Mouse (Mus musculus) lung, postnatal 0 days (tissue): ENCODE measurements around the gene Clec16a. TPM values are rescaled to one million over a fixed set of nuclear protein-coding genes. Genes with fewer than 3 reads are reported as not detected.
A peak's percentile ranks its signal among the peaks of the same experiment; 100 is the strongest.

Experiments
- ATAC-seq: fragments of 200-750 bp; cut with Nextera tagmentation; 2 replicates; pipeline ENCODE4 v1.8.0; 2017; ENCODE audit warnings: moderate library complexity
- DNase-seq: peaks from one replicate; pipeline ENCODE4 v3.0.0-alpha.2; 2016; ENCODE audit warnings: low spot score
- H3K27ac ChIP-seq: fragments of 300-500 bp; sonication (generic); 2 replicates; pipeline ENCODE4 v1.5.1; 2014; ENCODE audit warnings: antibody characterized with exemption, mild to moderate bottlenecking, low read length, mixed read lengths
- H3K27me3 ChIP-seq: fragments of 300-500 bp; sonication (generic); replicated peaks from 2 replicates; pipeline ENCODE4 v1.6.1; 2014; ENCODE audit warnings: low read length, mixed read lengths; ENCODE audit not compliant: insufficient read depth
- H3K36me3 ChIP-seq: fragments of 300-500 bp; sonication (generic); 2 replicates; pipeline ENCODE4 v1.6.1; 2014; ENCODE audit warnings: low read length, mixed read lengths; ENCODE audit not compliant: insufficient read depth
- H3K4me1 ChIP-seq: fragments of 300-500 bp; sonication (generic); 2 replicates; pipeline ENCODE4 v1.6.1; 2014; ENCODE audit warnings: antibody characterized with exemption, low read depth, low read length, mixed read lengths; ENCODE audit not compliant: insufficient read depth
- H3K4me2 ChIP-seq: fragments of 300-500 bp; sonication (generic); replicated peaks from 2 replicates; pipeline ENCODE4 v1.6.1; 2014; ENCODE audit warnings: low read depth, mild to moderate bottlenecking, low read length, moderate library complexity, mixed read lengths
- H3K4me3 ChIP-seq: fragments of 300-500 bp; sonication (generic); 2 replicates; pipeline ENCODE4 v1.5.1; 2014; ENCODE audit warnings: low read depth, low read length
- H3K9ac ChIP-seq: fragments of 300-500 bp; sonication (generic); replicated peaks from 2 replicates; pipeline ENCODE4 v1.6.1; 2014; ENCODE audit warnings: low read depth, mild to moderate bottlenecking
- H3K9me3 ChIP-seq: fragments of 300-500 bp; sonication (generic); 2 replicates; pipeline ENCODE4 v1.6.1; 2016; ENCODE audit warnings: low read length, mixed read lengths
- CTCF ChIP-seq: IDR thresholded peaks from 2 replicates; pipeline ENCODE4 v1.5.1; 2016; ENCODE audit warnings: antibody characterized with exemption, mild to moderate bottlenecking
- EP300 ChIP-seq: IDR thresholded peaks from 2 replicates; pipeline ENCODE4 v1.6.1; 2016; ENCODE audit warnings: antibody characterized with exemption, mild to moderate bottlenecking, control low read depth
- WGBS: fragments of 180-500 bp; shearing (Covaris S2); extraction: QIAGEN DNeasy Blood & Tissue Kit; methylation state at CpG from one replicate; pipeline ENCODE4 v1.1.7; 2014; 5-methylcytosine and 5-hydroxymethylcytosine counted together
- polyA plus RNA-seq: library from polyadenylated mRNA; unstranded; fragments of >200 nt; fragmentation: Nextera tagmentation; extraction: Ambion mirVana; gene quantifications from 2 replicates; pipeline ENCODE4 v1.2.1, GENCODE M21; 2015

Gene Clec16a
- polyA plus RNA-seq, 1 experiment from 2014 or later = 32.0 TPM

DNA sequence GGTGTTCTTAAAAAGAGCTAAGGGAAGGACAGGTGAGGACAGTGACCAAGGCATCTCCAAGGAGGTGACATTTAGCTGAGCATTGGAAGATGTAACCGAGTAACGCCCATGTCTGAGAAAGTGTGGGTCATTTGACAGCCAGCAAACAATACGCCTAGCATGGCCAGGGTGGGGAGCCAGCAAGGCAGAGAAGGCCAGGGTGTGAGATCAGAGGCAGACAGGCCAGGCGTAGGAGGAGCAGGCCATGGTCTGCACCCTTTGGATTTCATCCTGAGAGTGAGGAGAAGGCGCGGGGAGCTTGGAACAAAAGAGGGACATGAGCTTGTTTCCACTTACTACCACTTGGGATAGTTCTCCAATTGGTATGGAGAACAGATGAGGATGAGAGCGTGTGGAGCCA, 64.8 kb downstream of the Clec16a start:
- Histone ChIP-seq H3K9me3 (no peaks in the 10 kb centered on the region), H3K4me2 (no peak overlapping the region), H3K4me3 (no peak overlapping the region), H3K27ac (no peak overlapping the region), H3K4me1 (no peaks in the 10 kb centered on the region), H3K9ac (no peak overlapping the region), H3K36me3 (0 out of 2 replicates have a peak, but pooled peaks cover 3% of the 10 kb centered on the region), H3K27me3 (no peaks in the 10 kb centered on the region)
- WGBS = 92% methylated on average over 7 of the region's 7 CpGs
- DNase-seq = no peak
- ATAC-seq = no peak
- no peak for TF ChIP-seq CTCF

DNA sequence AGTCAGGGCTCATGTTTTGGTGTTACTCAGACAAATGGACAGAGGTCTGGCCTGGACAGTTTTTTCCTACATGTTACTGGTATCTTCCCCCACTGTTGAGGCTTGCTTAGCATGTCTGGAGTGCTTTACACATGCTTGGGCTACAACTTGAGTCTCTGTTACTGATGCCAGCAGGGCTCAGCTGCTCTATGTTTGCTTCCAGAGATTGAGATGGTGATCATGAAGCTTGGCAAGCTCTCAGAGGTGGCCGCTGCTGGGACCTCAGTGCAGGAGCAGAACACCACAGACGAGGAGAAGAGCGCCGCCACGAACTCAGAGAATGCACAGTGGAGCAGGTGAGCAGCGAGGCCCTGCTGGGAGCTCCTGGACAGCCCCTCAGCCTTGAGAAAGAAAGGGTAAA, 65.7 kb downstream of the Clec16a start:
- no peaks in the 10 kb centered on the region for H3K9me3 ChIP-seq
- no peaks in the 10 kb centered on the region for H3K4me1 ChIP-seq
- H3K36me3 ChIP-seq = peaks cover 11% of the 10 kb centered on the region; the same call in 1 of the 2 replicates
- H3K4me2 ChIP-seq = no peak overlapping the region
- H3K27me3 ChIP-seq = no peaks in the 10 kb centered on the region
- H3K4me3 ChIP-seq = no peak overlapping the region
- H3K27ac ChIP-seq = no peak overlapping the region
- 82% methylated on average over 6 of the region's 6 CpGs for WGBS
- no peak for ATAC-seq
- no peak overlapping the region for H3K9ac ChIP-seq
- DNase-seq = no peak
- TF ChIP-seq CTCF (no peak), EP300 (no peak)

DNA sequence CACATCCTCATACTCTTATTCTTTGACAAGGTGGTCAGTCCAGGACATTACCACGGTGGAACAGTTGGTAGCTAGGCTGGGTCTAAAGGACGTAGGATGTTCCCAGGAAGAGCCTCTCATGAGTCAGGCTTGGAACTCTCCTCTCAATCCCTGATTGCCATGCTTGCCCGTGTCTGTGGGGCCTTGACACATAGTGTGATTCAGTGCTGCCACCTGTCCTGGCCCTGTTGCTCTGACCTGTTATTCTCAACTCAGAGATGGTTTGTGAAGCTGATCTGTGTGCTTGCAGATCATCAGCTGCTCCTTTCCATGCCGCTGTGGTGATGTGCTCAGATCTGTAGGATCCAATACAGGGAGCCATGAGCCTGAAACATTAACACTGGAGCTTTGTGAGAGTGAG, 66.2 kb downstream of the Clec16a start:
- H3K4me1 ChIP-seq = no peaks in the 10 kb centered on the region
- H3K9ac ChIP-seq = no peak overlapping the region
- H3K9me3 ChIP-seq = no peaks in the 10 kb centered on the region
- no peak overlapping the region for H3K27ac ChIP-seq
- no peak for TF ChIP-seq EP300
- no peak for TF ChIP-seq CTCF
- DNase-seq (no peak), ATAC-seq (no peak)
- no peak overlapping the region for H3K4me2 ChIP-seq
- no peaks in the 10 kb centered on the region for H3K27me3 ChIP-seq
- H3K36me3 ChIP-seq = peaks cover 15% of the 10 kb centered on the region; the same call in 1 of the 2 replicates
- H3K4me3 ChIP-seq = no peak overlapping the region
- WGBS = 81% methylated on average over 4 of the region's 4 CpGs

DNA sequence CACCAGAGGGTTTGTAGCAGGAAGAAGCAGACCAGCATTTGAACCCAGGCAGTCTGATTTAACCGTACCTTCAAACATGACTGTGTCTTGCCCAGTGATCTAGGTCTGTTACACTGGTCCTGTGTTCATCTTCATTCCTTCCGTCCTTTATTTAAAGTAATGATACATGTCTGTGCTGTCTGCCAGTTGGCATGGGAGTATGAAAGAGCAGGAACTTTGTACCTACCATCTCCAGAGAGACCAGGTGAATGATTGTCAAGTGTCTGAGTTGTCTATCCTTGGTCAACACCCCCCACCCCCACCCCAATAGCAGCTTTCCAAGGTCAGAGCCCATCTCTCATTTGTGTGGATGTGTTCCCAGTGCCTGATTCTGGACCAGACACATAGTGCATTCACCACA, 68.9 kb downstream of the Clec16a start:
- no peak overlapping the region for H3K4me2 ChIP-seq
- no peaks in the 10 kb centered on the region for H3K27me3 ChIP-seq
- peaks cover 15% of the 10 kb centered on the region; the same call in 1 of the 2 replicates for H3K36me3 ChIP-seq
- no peak overlapping the region for H3K4me3 ChIP-seq
- no peak for TF ChIP-seq EP300
- no peak for TF ChIP-seq CTCF
- H3K27ac ChIP-seq = no peak overlapping the region
- no peaks in the 10 kb centered on the region for H3K4me1 ChIP-seq
- WGBS = 98% methylated on average over 2 of the region's 2 CpGs
- H3K9ac ChIP-seq = no peak overlapping the region
- ATAC-seq (no peak), DNase-seq (no peak)
- H3K9me3 ChIP-seq = no peaks in the 10 kb centered on the region

DNA sequence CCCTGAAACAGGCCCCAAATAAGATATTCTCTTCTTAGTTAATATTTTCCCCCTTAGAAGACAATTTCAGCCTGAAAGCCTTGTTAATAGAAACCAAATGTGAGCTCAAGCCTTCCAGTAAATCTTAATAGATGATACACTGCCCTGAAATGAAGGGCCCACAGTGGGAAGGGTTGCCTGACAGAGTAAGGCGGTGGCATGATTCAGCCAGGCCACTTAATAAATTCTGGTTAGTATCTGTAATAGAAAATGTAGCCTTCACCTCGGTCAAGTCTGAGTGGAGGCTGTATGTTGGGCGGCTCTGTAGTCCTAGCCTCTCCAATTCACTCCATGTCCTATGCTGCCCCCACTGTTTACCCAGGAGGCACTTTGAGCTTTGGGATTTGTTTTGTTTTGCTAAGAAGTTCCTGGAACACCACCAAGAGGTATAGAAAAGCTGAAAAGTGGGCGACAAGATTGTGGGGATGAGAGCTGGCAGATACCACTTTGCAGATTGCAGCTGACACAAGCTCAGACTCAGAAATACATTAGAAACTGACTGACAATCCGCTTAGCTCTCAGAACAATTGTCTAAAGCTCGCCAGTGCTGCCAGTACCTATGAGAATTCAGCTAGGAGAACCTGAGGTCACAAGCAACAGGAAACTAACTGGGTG, 75.9 kb downstream of the Clec16a start:
- no peaks in the 10 kb centered on the region for H3K4me1 ChIP-seq
- TF ChIP-seq CTCF (no peak; the same call in 1 of the 2 replicates), EP300 (no peak)
- H3K27ac ChIP-seq = no peak overlapping the region
- no peak overlapping the region for H3K4me3 ChIP-seq
- no peaks in the 10 kb centered on the region for H3K9me3 ChIP-seq
- no peak for DNase-seq
- H3K27me3 ChIP-seq = no peaks in the 10 kb centered on the region
- WGBS = 45% methylated on average over 6 of the region's 6 CpGs
- no peak for ATAC-seq
- H3K9ac ChIP-seq = no peak overlapping the region
- peaks cover under 1% of the 10 kb centered on the region; the same call in 1 of the 2 replicates for H3K36me3 ChIP-seq
- no peak overlapping the region for H3K4me2 ChIP-seq

DNA sequence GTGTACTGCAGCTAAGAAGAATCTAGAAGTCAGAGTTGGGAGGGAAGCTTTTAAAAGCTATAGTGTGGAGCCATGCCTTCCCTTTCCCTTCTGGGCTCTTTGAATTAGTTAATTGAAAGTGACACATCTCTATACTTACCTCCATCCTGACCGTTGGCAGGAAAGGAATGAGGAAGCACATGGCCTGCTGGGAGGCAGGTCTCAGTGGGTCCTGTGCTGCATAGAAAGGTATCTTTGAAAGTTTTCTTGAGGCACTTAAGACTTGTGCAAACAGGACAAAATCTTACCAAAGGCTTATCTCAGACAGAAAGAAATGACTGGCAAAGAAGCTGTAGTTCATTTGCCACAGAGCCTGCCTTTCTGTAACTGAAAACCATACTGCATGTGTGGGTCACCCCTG, 76.6 kb downstream of the Clec16a start:
- H3K36me3 ChIP-seq = no peaks in the 10 kb centered on the region
- H3K4me1 ChIP-seq = no peaks in the 10 kb centered on the region
- DNase-seq (peak; percentile 41), ATAC-seq (peak; percentile 75)
- no peak overlapping the region for H3K4me2 ChIP-seq
- H3K9ac ChIP-seq = no peak overlapping the region
- no peak for TF ChIP-seq CTCF
- no peak for TF ChIP-seq EP300
- no peak overlapping the region for H3K27ac ChIP-seq
- H3K27me3 ChIP-seq = no peaks in the 10 kb centered on the region
- H3K4me3 ChIP-seq = no peak overlapping the region
- WGBS = 20% methylated on average over 1 of the region's 1 CpGs
- H3K9me3 ChIP-seq = no peaks in the 10 kb centered on the region
